Mouse (Mus musculus): Measurements from ENCODE around the gene Slfn4. TPM values are rescaled to one million over a fixed set of nuclear protein-coding genes. Genes with fewer than 3 reads are reported as not detected.
"Not testable (repeated sequence)": the region's sequence is repeated elsewhere in the genome, so short reads cannot be mapped to it uniquely, and the experiment has no call there.

Slfn4 gene
- total RNA-seq (2021) = under 1 TPM in 1 of 2 experiments, not detected in 1; 0.08 TPM
- long read RNA-seq, experiment 1 = 0 reads
- long read RNA-seq, experiment 2 = 0 reads

GRCm38 (mm10) chr11:83174948-83175539, at the start of gene Slfn4:
Gene Slfn4 (plus strand): TSS chr11:83175186.
- DNase-seq = no peak

- not testable (repeated sequence) for DNase-seq
Observed at GRCm38 (mm10) chr11:83125633-83126032, 49.4 kb upstream of the Slfn4 start.

- not testable (repeated sequence) for DNase-seq
Observed at GRCm38 (mm10) chr11:83137253-83137652, 37.7 kb upstream of the Slfn4 start.

- not testable (repeated sequence) for DNase-seq
Observed at GRCm38 (mm10) chr11:83148939-83149338, 26.0 kb upstream of the Slfn4 start.

- DNase-seq = no peak
Observed at GRCm38 (mm10) chr11:83191134-83191893, 16.3 kb downstream of the Slfn4 start, which contains the start of gene Slfn3. Gene Slfn3 (plus strand): TSS chr11:83191330.

GRCm38 (mm10) chr11:83192001-83192400, 17.0 kb downstream of the Slfn4 start:
- no peak for DNase-seq

GRCm38 (mm10) chr11:83205002-83205401, 30.0 kb downstream of the Slfn4 start:
- no peak for DNase-seq

- DNase-seq = no peak
Observed at GRCm38 (mm10) chr11:83216119-83216518, 41.1 kb downstream of the Slfn4 start.

- no peak for DNase-seq
Observed at GRCm38 (mm10) chr11:83221328-83221877, 46.4 kb downstream of the Slfn4 start.

GRCm38 (mm10) chr11:83223367-83223766, 48.4 kb downstream of the Slfn4 start:
- no peak for DNase-seq

- not testable (repeated sequence) for DNase-seq
Observed at GRCm38 (mm10) chr11:83223793-83224192, 48.8 kb downstream of the Slfn4 start.

- no peak for DNase-seq
Observed at GRCm38 (mm10) chr11:83224217-83224616, 49.2 kb downstream of the Slfn4 start.

- DNase-seq = no peak
Observed at GRCm38 (mm10) chr11:83224750-83225149, 49.8 kb downstream of the Slfn4 start.

GRCm38 (mm10) chr11:83225371-83225960, 50.5 kb downstream of the Slfn4 start:
- DNase-seq = no peak

- DNase-seq = no peak
Observed at GRCm38 (mm10) chr11:83227926-83228723, 53.1 kb downstream of the Slfn4 start.

- no peak for DNase-seq
Observed at GRCm38 (mm10) chr11:83230966-83231365, 56.0 kb downstream of the Slfn4 start.

GRCm38 (mm10) chr11:83233621-83234020, 58.6 kb downstream of the Slfn4 start:
- not testable (repeated sequence) for DNase-seq

GRCm38 (mm10) chr11:83237390-83237789, 62.4 kb downstream of the Slfn4 start:
- DNase-seq = not testable (repeated sequence)

GRCm38 (mm10) chr11:83238389-83238788, 63.4 kb downstream of the Slfn4 start:
- DNase-seq = no peak

GRCm38 (mm10) chr11:83239811-83240210, 64.8 kb downstream of the Slfn4 start:
- no peak for DNase-seq

Measured in gastrocnemius, postnatal 25 days (tissue).